Mouse (Mus musculus): ENCODE measurements at regions not wholly inside any gene's neighbourhood (a gene's known extent, or its start where the extent isn't known, plus 50 kb on each side); places are given as distances from the start of the nearest gene placed in this dataset.

- Histone ChIP-seq H3K9ac (no peak overlapping the region), H3K27ac (no peak overlapping the region)
- WGBS, result 43% methylated on average over 8 of the region's 8 CpGs
These were observed 77.9 kb upstream of the Grem2 start for GRCm38 (mm10) chr1:174999265-175000200.

GRCm38 (mm10) chr1:174992520-174992919, 70.9 kb upstream of the Grem2 start:
- Histone ChIP-seq H3K4me1 (replicated peaks) (no peaks in the 10 kb centered on the region), H3K27ac (no peak overlapping the region), H3K36me3 (no peaks in the 10 kb centered on the region), H3K4me3 (replicated peaks) (no peak overlapping the region), H3K4me2 (replicated peaks) (no peak overlapping the region), H3K27me3 (replicated peaks) (no peaks in the 10 kb centered on the region), H3K9ac (no peak overlapping the region), H3K9me3 (no peaks in the 10 kb centered on the region)
- ATAC-seq, result no peak
- 70% methylated on average over 4 of the region's 4 CpGs for WGBS

More at GRCm38 (mm10) chr1:174999265-175000200, 77.9 kb upstream of the Grem2 start:
- no peaks in the 10 kb centered on the region for H3K4me1 ChIP-seq (replicated peaks)
- ATAC-seq, result peak; percentile 59; the same call in 1 of the 2 replicates
- no peak overlapping the region for H3K4me3 ChIP-seq (replicated peaks)
- no peak overlapping the region for H3K4me2 ChIP-seq (replicated peaks)
- no peaks in the 10 kb centered on the region for H3K9me3 ChIP-seq
- no peaks in the 10 kb centered on the region for H3K36me3 ChIP-seq
- no peaks in the 10 kb centered on the region for H3K27me3 ChIP-seq (replicated peaks)

DNA sequence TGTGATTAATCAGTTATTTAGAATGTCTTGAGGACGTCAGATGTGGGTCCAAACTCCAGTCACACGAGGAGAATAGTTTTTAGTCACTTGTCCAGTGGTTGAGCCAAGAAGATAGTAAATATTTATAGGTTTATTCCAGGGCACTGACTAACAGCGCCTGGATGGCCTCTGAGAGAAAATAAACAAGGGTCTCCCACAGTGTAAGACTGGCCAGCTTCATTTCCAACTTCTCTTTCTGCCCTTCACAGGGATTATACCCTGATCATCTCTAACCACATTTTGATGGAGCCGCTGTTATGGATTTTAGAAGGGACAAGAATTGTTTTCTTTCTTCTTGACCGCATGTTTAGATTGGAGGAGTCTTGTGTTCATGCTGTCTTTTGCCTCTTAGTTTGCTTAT, 67.0 kb upstream of the Grem2 start:
- no peak for ATAC-seq

DNA sequence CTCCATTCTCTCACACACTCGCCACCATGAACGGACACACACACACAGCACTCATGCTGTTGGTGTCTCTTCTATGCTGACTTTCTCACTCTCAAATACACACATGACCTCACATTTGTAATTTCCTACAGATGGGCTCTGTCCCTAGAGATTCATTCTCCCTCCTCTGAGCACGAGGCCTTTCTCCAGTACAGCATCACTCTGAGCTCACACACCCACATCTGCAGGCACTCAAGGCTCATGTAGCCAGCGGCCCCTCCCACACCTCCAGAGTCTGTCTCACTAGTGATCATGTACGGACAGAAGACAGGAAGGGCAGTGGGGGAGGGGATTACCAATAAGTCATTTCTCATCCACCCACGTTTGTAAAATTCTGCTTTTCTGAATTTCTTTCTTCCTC, 50.3 kb upstream of the Grem2 start:
- 52% methylated on average over 6 of the region's 6 CpGs for WGBS
- no peaks in the 10 kb centered on the region for H3K36me3 ChIP-seq
- no peak for ATAC-seq

More for the DNA sequence above, 67.0 kb upstream of the Grem2 start:
- H3K4me1 ChIP-seq (replicated peaks), result no peaks in the 10 kb centered on the region
- H3K36me3 ChIP-seq, result no peaks in the 10 kb centered on the region
- H3K27ac ChIP-seq, result no peak overlapping the region
- H3K27me3 ChIP-seq (replicated peaks), result no peaks in the 10 kb centered on the region
- H3K4me3 ChIP-seq (replicated peaks), result no peak overlapping the region
- H3K9ac ChIP-seq, result no peak overlapping the region
- WGBS, result 53% methylated on average over 5 of the region's 5 CpGs
- no peak overlapping the region for H3K4me2 ChIP-seq (replicated peaks)
- no peaks in the 10 kb centered on the region for H3K9me3 ChIP-seq

More for the DNA sequence above, 50.3 kb upstream of the Grem2 start:
- Histone ChIP-seq H3K4me3 (replicated peaks) (no peak overlapping the region), H3K9ac (no peak overlapping the region), H3K9me3 (no peaks in the 10 kb centered on the region), H3K27me3 (replicated peaks) (no peaks in the 10 kb centered on the region), H3K4me2 (replicated peaks) (no peak overlapping the region), H3K27ac (no peak overlapping the region), H3K4me1 (replicated peaks) (no peaks in the 10 kb centered on the region)

All from intestine, embryonic 15.5 days (tissue).